Mouse (Mus musculus) right cerebral cortex, postnatal 4 days (tissue): Measurements from ENCODE around the gene Fyn.

Experiments
- DNase-seq: peaks from one replicate; pipeline ENCODE4 v3.0.0-alpha.2; 2022

Gene Fyn

GRCm38 (mm10) chr10:39484892-39485291, 116.2 kb downstream of the Fyn start:
- no peak for DNase-seq

GRCm38 (mm10) chr10:39485939-39486338, 117.3 kb downstream of the Fyn start:
- DNase-seq, result no peak

GRCm38 (mm10) chr10:39486501-39487450, 118.1 kb downstream of the Fyn start:
- no peak for DNase-seq

GRCm38 (mm10) chr10:39487740-39488415, 119.2 kb downstream of the Fyn start:
- no peak for DNase-seq

GRCm38 (mm10) chr10:39488542-39488941, 119.9 kb downstream of the Fyn start:
- no peak for DNase-seq

- no peak for DNase-seq
Observed at GRCm38 (mm10) chr10:39488956-39489355, 120.3 kb downstream of the Fyn start.

- DNase-seq, result no peak
Observed at GRCm38 (mm10) chr10:39490349-39491121, 121.9 kb downstream of the Fyn start.

- DNase-seq, result no peak
Observed at GRCm38 (mm10) chr10:39492146-39492545, 123.5 kb downstream of the Fyn start.

- no peak for DNase-seq
Observed at GRCm38 (mm10) chr10:39493007-39493406, 124.4 kb downstream of the Fyn start.

- no peak for DNase-seq
Observed at GRCm38 (mm10) chr10:39498641-39499040, 130.0 kb downstream of the Fyn start.

- peak; percentile 33 for DNase-seq
Observed at GRCm38 (mm10) chr10:39501571-39501970, 132.9 kb downstream of the Fyn start.

GRCm38 (mm10) chr10:39501977-39502706, 133.5 kb downstream of the Fyn start:
- DNase-seq, result peak; percentile 66

- no peak for DNase-seq
Observed at GRCm38 (mm10) chr10:39503331-39503730, 134.7 kb downstream of the Fyn start.

GRCm38 (mm10) chr10:39505007-39505406, 136.4 kb downstream of the Fyn start:
- DNase-seq, result peak; percentile 78

GRCm38 (mm10) chr10:39505621-39506020, 137.0 kb downstream of the Fyn start:
- DNase-seq, result no peak

- no peak for DNase-seq
Observed at GRCm38 (mm10) chr10:39506353-39506752, 137.7 kb downstream of the Fyn start.

GRCm38 (mm10) chr10:39506831-39507230, 138.2 kb downstream of the Fyn start:
- DNase-seq, result no peak

GRCm38 (mm10) chr10:39508801-39509200, 140.1 kb downstream of the Fyn start:
- DNase-seq, result no peak

- DNase-seq, result no peak
Observed at GRCm38 (mm10) chr10:39509937-39510336, 141.3 kb downstream of the Fyn start.

GRCm38 (mm10) chr10:39512631-39513314, 144.1 kb downstream of the Fyn start:
- DNase-seq, result no peak

- DNase-seq, result no peak
Observed at GRCm38 (mm10) chr10:39514916-39515315, 146.3 kb downstream of the Fyn start.
